24 mouse cellular contexts compared by ENCODE assay signal in genomic region chr11:7136246-7136855, GRCm38 (mm10). TPM values are rescaled to one million over a fixed set of nuclear protein-coding genes. Genes with fewer than 3 reads are reported as not detected.
DNase-seq lines count a peak whose midpoint lies in the region; ATAC-seq and TF ChIP-seq lines count a peak whose summit lies in the region.
"Had no signal": no experiment of that assay in that cellular context is flagged by ENCODE, and none has a peak within 500 bp of the region (broad histone marks: within the 10 kb centered on the region; RNA-seq: fewer than 3 reads in every experiment).

No protein-coding gene starts in this region.

- H3K27me3 ChIP-seq in intestine, embryonic 14.5 days (replicated peaks; ENCODE audit: control insufficient read depth, insufficient read depth, low read length): no peaks in the 10 kb centered on the region
- no peaks in the 10 kb centered on the region for H3K27me3 ChIP-seq in intestine, postnatal 0 days (replicated peaks; ENCODE audit: control insufficient read depth, insufficient read depth, low read length)
- H3K27me3 ChIP-seq in lung, embryonic 15.5 days: no peaks in the 10 kb centered on the region
- no peaks in the 10 kb centered on the region for H3K27me3 ChIP-seq in intestine, embryonic 15.5 days (replicated peaks)
- H3K27me3 ChIP-seq: forebrain, embryonic 15.5 days; hindbrain, embryonic 15.5 days; midbrain, embryonic 12.5 days; neural tube, embryonic 15.5 days had no signal

- DNase-seq in cerebellum, adult 9-11 months: peak; percentile 50
- no peak for DNase-seq in cerebellum, postnatal 25 days
- DNase-seq in intestine, embryonic 14.5 days (ENCODE audit: low spot score): no peak
- no peak for DNase-seq in lung, postnatal 4 days
- no peak for DNase-seq in Muller cell, postnatal 12 days (ENCODE audit: inconsistent ontology term)
- DNase-seq: cerebellum, adult 11 months; right cerebral cortex, adult 18-20 months; right cerebral cortex, postnatal 4 days had no signal

- H3K36me3 ChIP-seq in intestine, embryonic 14.5 days (ENCODE audit: control insufficient read depth, insufficient read depth, low read length): no peaks in the 10 kb centered on the region
- no peaks in the 10 kb centered on the region for H3K36me3 ChIP-seq in intestine, postnatal 0 days (ENCODE audit: control insufficient read depth, insufficient read depth)
- no peaks in the 10 kb centered on the region for H3K36me3 ChIP-seq in lung, embryonic 15.5 days
- H3K36me3 ChIP-seq in intestine, embryonic 15.5 days: no peaks in the 10 kb centered on the region
- H3K36me3 ChIP-seq: embryonic facial prominence, embryonic 10.5 days; forebrain, embryonic 15.5 days; midbrain, embryonic 12.5 days had no signal

- no peaks in the 10 kb centered on the region for H3K4me1 ChIP-seq in intestine, embryonic 14.5 days (replicated peaks; ENCODE audit: control insufficient read depth, insufficient read depth, low read length)
- H3K4me1 ChIP-seq in intestine, postnatal 0 days (replicated peaks; ENCODE audit: control insufficient read depth, insufficient read depth, low read length): no peaks in the 10 kb centered on the region
- H3K4me1 ChIP-seq in lung, embryonic 15.5 days: peaks cover 11% of the 10 kb centered on the region
- 0 out of 2 replicates have a peak, but pooled peaks cover 3% of the 10 kb centered on the region for H3K4me1 ChIP-seq in intestine, embryonic 15.5 days (replicated peaks)
- H3K4me1 ChIP-seq: embryonic facial prominence, embryonic 10.5 days; forebrain, embryonic 15.5 days; hindbrain, embryonic 15.5 days; midbrain, embryonic 12.5 days had no signal

- WGBS in intestine, embryonic 14.5 days: 86% methylated on average over 5 of the region's 5 CpGs
- WGBS in intestine, postnatal 0 days: 55% methylated on average over 5 of the region's 5 CpGs
- WGBS in lung, embryonic 15.5 days: 75% methylated on average over 5 of the region's 5 CpGs
- WGBS in intestine, embryonic 15.5 days: 75% methylated on average over 5 of the region's 5 CpGs

- H3K27ac ChIP-seq in intestine, embryonic 14.5 days (ENCODE audit: low read depth): no peak overlapping the region
- no peak overlapping the region for H3K27ac ChIP-seq in intestine, postnatal 0 days (ENCODE audit: low read depth, low read length)
- 0 out of 2 replicates have a peak overlapping the region, but pooled peaks have one; percentile 27 for H3K27ac ChIP-seq in lung, embryonic 15.5 days
- no peak overlapping the region for H3K27ac ChIP-seq in intestine, embryonic 15.5 days
- H3K27ac ChIP-seq: forebrain, embryonic 15.5 days; hindbrain, embryonic 15.5 days; kidney, postnatal 0 days; liver, embryonic 14.5 days; midbrain, embryonic 12.5 days; neural tube, embryonic 15.5 days had no signal

- H3K4me2 ChIP-seq in intestine, embryonic 14.5 days (ENCODE audit: low read length): no peak overlapping the region
- H3K4me2 ChIP-seq in intestine, postnatal 0 days (replicated peaks; ENCODE audit: low read depth): no peak overlapping the region
- H3K4me2 ChIP-seq in lung, embryonic 15.5 days: no peak overlapping the region
- no peak overlapping the region for H3K4me2 ChIP-seq in intestine, embryonic 15.5 days (replicated peaks)
- H3K4me2 ChIP-seq: forebrain, embryonic 15.5 days; hindbrain, embryonic 15.5 days; midbrain, embryonic 12.5 days; neural tube, embryonic 15.5 days had no signal

- TF ChIP-seq CTCF in intestine, postnatal 0 days (IDR thresholded peaks at IDR 0.05; ENCODE audit: low read depth): no peak

- no peaks in the 10 kb centered on the region for H3K9me3 ChIP-seq in intestine, embryonic 14.5 days (ENCODE audit: control insufficient read depth, low read length)
- H3K9me3 ChIP-seq in intestine, postnatal 0 days (ENCODE audit: control insufficient read depth): no peaks in the 10 kb centered on the region
- H3K9me3 ChIP-seq in lung, embryonic 15.5 days: no peaks in the 10 kb centered on the region
- no peaks in the 10 kb centered on the region for H3K9me3 ChIP-seq in intestine, embryonic 15.5 days
- H3K9me3 ChIP-seq: embryonic facial prominence, embryonic 10.5 days; forebrain, embryonic 15.5 days; hindbrain, embryonic 15.5 days; midbrain, embryonic 12.5 days; neural tube, embryonic 15.5 days had no signal

- peak; percentile 58 for ATAC-seq in intestine, embryonic 14.5 days (replicated peaks; ENCODE audit: low FRiP score, low TSS enrichment, low read depth)
- no peak for ATAC-seq in intestine, postnatal 0 days
- peak; percentile 58 for ATAC-seq in lung, embryonic 15.5 days (ENCODE audit: borderline replicate concordance, extremely low read depth, low FRiP score, low TSS enrichment)
- peak; percentile 78 for ATAC-seq in intestine, embryonic 15.5 days
- ATAC-seq: CD4-positive, CD25-positive, alpha-beta regulatory T cell, adult 4 months; forebrain, embryonic 15.5 days had no signal

- no peak overlapping the region for H3K4me3 ChIP-seq in intestine, embryonic 14.5 days (ENCODE audit: low read depth, low read length)
- H3K4me3 ChIP-seq in intestine, postnatal 0 days (ENCODE audit: low read depth, low read length): no peak overlapping the region
- H3K4me3 ChIP-seq in lung, embryonic 15.5 days: no peak overlapping the region
- H3K4me3 ChIP-seq in intestine, embryonic 15.5 days (replicated peaks): no peak overlapping the region
- H3K4me3 ChIP-seq: embryonic facial prominence, embryonic 10.5 days; forebrain, embryonic 15.5 days; hindbrain, embryonic 15.5 days; midbrain, embryonic 12.5 days; neural tube, embryonic 15.5 days had no signal

- H3K9ac ChIP-seq in intestine, embryonic 14.5 days (ENCODE audit: low read length): no peak overlapping the region
- no peak overlapping the region for H3K9ac ChIP-seq in intestine, postnatal 0 days (ENCODE audit: low read depth, low read length)
- no peak overlapping the region for H3K9ac ChIP-seq in lung, embryonic 15.5 days
- H3K9ac ChIP-seq in intestine, embryonic 15.5 days: no peak overlapping the region
- H3K9ac ChIP-seq: forebrain, embryonic 15.5 days; hindbrain, embryonic 15.5 days; liver, embryonic 14.5 days; midbrain, embryonic 12.5 days; neural tube, embryonic 15.5 days had no signal

RNA-seq across cellular contexts. Expression of gene Gm11985, which starts 52.0 kb away (rescaled TPM):
- not detected in 2 replicates for polyA plus RNA-seq in intestine, embryonic 14.5 days (2014; fragmentation: Nextera tagmentation; extraction: Ambion mirVana)
- polyA plus RNA-seq in intestine, postnatal 0 days (2015; fragmentation: Nextera tagmentation; extraction: Ambion mirVana): not detected in 2 replicates
- polyA plus RNA-seq in lung, embryonic 15.5 days (2015; fragmentation: Nextera tagmentation; extraction: Ambion mirVana): not detected in 2 replicates
- polyA plus RNA-seq in intestine, embryonic 15.5 days (2015; fragmentation: Nextera tagmentation; extraction: Ambion mirVana): not detected in 2 replicates
- polyA plus RNA-seq: CD4-positive, CD25-positive, alpha-beta regulatory T cell, adult 4 months; cortical plate, adult 2 months; forebrain, embryonic 15.5 days; heart, embryonic 16.5 days; kidney, postnatal 0 days; large intestine, adult 2 months; limb, embryonic 11.5 days; liver, embryonic 14.5 days; midbrain, embryonic 12.5 days; neural tube, embryonic 15.5 days; thymus, postnatal 0 days had no signal
